Mouse (Mus musculus) bone marrow, adult 2 months (tissue): ENCODE data around the gene Rnf185. TPM values are rescaled to one million over a fixed set of nuclear protein-coding genes. Genes with fewer than 3 reads are reported as not detected.

Experiments
- H3K27ac ChIP-seq: fragments of 200-500 bp; 2 replicates; pipeline ENCODE4 v1.5.1; 2012; ENCODE audit warnings: low read depth, mild to moderate bottlenecking, control low read depth, inconsistent platforms, low read length; ENCODE audit not compliant: control insufficient read depth, poor library complexity, insufficient read depth
- H3K4me1 ChIP-seq: fragments of 200-500 bp; 2 replicates; pipeline ENCODE4 v1.6.1; 2011; ENCODE audit warnings: low read length; ENCODE audit not compliant: control insufficient read depth, insufficient read depth
- H3K4me3 ChIP-seq: fragments of 200-500 bp; replicated peaks from 2 replicates; pipeline ENCODE3; 2011; ENCODE audit warnings: mild to moderate bottlenecking, low read depth, low read length, control low read depth; ENCODE audit not compliant: control insufficient read depth
- CTCF ChIP-seq: fragments of 200-500 bp; IDR thresholded peaks from 2 replicates; pipeline ENCODE4 v1.5.1; 2011; ENCODE audit warnings: low read length, control low read depth; ENCODE audit not compliant: control insufficient read depth, insufficient read depth
- POLR2A ChIP-seq: fragments of 200-500 bp; IDR thresholded peaks from 2 replicates; pipeline ENCODE4 v1.6.1; 2011; ENCODE audit warnings: low read depth, mild to moderate bottlenecking, control low read depth, low read length, borderline replicate concordance; ENCODE audit not compliant: control insufficient read depth
- WGBS: fragments of 180-500 bp; shearing (Covaris S2); methylation state at CpG from one replicate; pipeline ENCODE4 v1.1.7; 2018; 5-methylcytosine and 5-hydroxymethylcytosine counted together
- polyA plus RNA-seq: library from polyadenylated mRNA; stranded (reverse); fragments of >200 nt; gene quantifications from 2 replicates; pipeline ENCODE4 v1.2.4, GENCODE M21; 2011; ENCODE audit warnings: low replicate concordance; ENCODE audit not compliant: missing spikeins, insufficient read depth, insufficient read length

Gene Rnf185
- polyA plus RNA-seq, 1 experiment: 9.2 TPM

- WGBS: 27% methylated on average over 7 of the region's 7 CpGs
- Histone ChIP-seq H3K27ac (peak overlapping the region; percentile 56), H3K4me3 (no peak overlapping the region), H3K4me1 (peaks cover 6% of the 10 kb centered on the region)
- TF ChIP-seq CTCF (no peak), POLR2A (no peak)
Observed at GRCm38 (mm10) chr11:3486349-3486748, 34.2 kb upstream of the Rnf185 start.

- WGBS: 75% methylated on average over 11 of the region's 11 CpGs
- TF ChIP-seq CTCF (no peak), POLR2A (no peak)
- Histone ChIP-seq H3K27ac (no peak overlapping the region), H3K4me1 (peaks cover 6% of the 10 kb centered on the region), H3K4me3 (no peak overlapping the region)
Observed at GRCm38 (mm10) chr11:3483980-3484642, 31.9 kb upstream of the Rnf185 start.

GRCm38 (mm10) chr11:3475489-3475888 is 23.3 kb upstream of the Rnf185 start:
- TF ChIP-seq CTCF (no peak), POLR2A (no peak)
- Histone ChIP-seq H3K4me3 (no peak overlapping the region), H3K4me1 (peaks cover 1% of the 10 kb centered on the region; the same call in 1 of the 2 replicates), H3K27ac (no peak overlapping the region)

GRCm38 (mm10) chr11:3474480-3475115 is 22.4 kb upstream of the Rnf185 start:
- Histone ChIP-seq H3K27ac (no peak overlapping the region), H3K4me3 (no peak overlapping the region), H3K4me1 (peaks cover 1% of the 10 kb centered on the region; the same call in 1 of the 2 replicates)
- WGBS: 27% methylated on average over 7 of the region's 7 CpGs
- no peak for TF ChIP-seq POLR2A
- TF ChIP-seq CTCF: peak; percentile 80

GRCm38 (mm10) chr11:3472484-3472883 is 20.3 kb upstream of the Rnf185 start:
- 23% methylated on average over 1 of the region's 1 CpGs for WGBS
- Histone ChIP-seq H3K4me1 (peaks cover 1% of the 10 kb centered on the region; the same call in 1 of the 2 replicates), H3K4me3 (no peak overlapping the region), H3K27ac (no peak overlapping the region)
- TF ChIP-seq CTCF (peak; percentile 93), POLR2A (no peak)

GRCm38 (mm10) chr11:3471448-3471850 is 19.3 kb upstream of the Rnf185 start:
- no peak overlapping the region for H3K27ac ChIP-seq
- TF ChIP-seq CTCF: no peak
- peaks cover under 1% of the 10 kb centered on the region; the same call in 1 of the 2 replicates for H3K4me1 ChIP-seq
- H3K4me3 ChIP-seq: no peak overlapping the region
- 62% methylated on average over 11 of the region's 11 CpGs for WGBS

- Histone ChIP-seq H3K27ac (no peak overlapping the region), H3K4me3 (no peak overlapping the region), H3K4me1 (no peaks in the 10 kb centered on the region)
- WGBS: 100% methylated on average over 1 of the region's 1 CpGs
- no peak for TF ChIP-seq CTCF
- TF ChIP-seq POLR2A: no peak
Observed at GRCm38 (mm10) chr11:3462846-3463245, 10.7 kb upstream of the Rnf185 start.

- WGBS: 78% methylated on average over 2 of the region's 2 CpGs
- TF ChIP-seq POLR2A: no peak
- TF ChIP-seq CTCF: no peak
- no peaks in the 10 kb centered on the region for H3K4me1 ChIP-seq
- no peak overlapping the region for H3K4me3 ChIP-seq
- no peak overlapping the region for H3K27ac ChIP-seq
Observed at GRCm38 (mm10) chr11:3459105-3459468, 6.9 kb upstream of the Rnf185 start.

GRCm38 (mm10) chr11:3458428-3459104 is 6.4 kb upstream of the Rnf185 start:
- WGBS: 84% methylated on average over 12 of the region's 13 CpGs
- TF ChIP-seq CTCF (no peak), POLR2A (no peak)
- Histone ChIP-seq H3K4me1 (no peaks in the 10 kb centered on the region), H3K4me3 (no peak overlapping the region), H3K27ac (no peak overlapping the region)
